Mouse (Mus musculus) kidney, adult 2 months (tissue): ENCODE measurements around the gene H2afz.

Source experiments
- CTCF ChIP-seq: fragments of 200-500 bp; conservative IDR thresholded peaks from 2 replicates; pipeline ENCODE4 v1.5.1; 2011; ENCODE audit warnings: low read depth, mild to moderate bottlenecking, control low read depth, low read length, moderate library complexity, mixed read lengths; ENCODE audit not compliant: insufficient read depth, insufficient read length
- POLR2A ChIP-seq: fragments of 200-500 bp; IDR thresholded peaks from one replicate; pipeline ENCODE4 v1.6.1; 2011; ENCODE audit warnings: low read depth, low read length, control low read depth

- no peak for TF ChIP-seq CTCF
- no peak for TF ChIP-seq POLR2A
These were observed 15.0 kb downstream of the H2afz start for GRCm38 (mm10) chr3:137879313-137879712.
